Mouse (Mus musculus) ZHBTc4 (cell line): Measurements from ENCODE around the gene Fam222a.

Experiments used
- DNase-seq: peaks from one replicate; pipeline ENCODE4 v3.0.0-alpha.2; 2011; ENCODE audit warnings: low read depth, low spot score

The Fam222a gene

GRCm38 (mm10) chr5:114567565-114568197, at the start of gene Fam222a:
Gene Fam222a (plus strand): TSS chr5:114568016.
- peak; percentile 91 for DNase-seq

- DNase-seq = no peak
Measured at GRCm38 (mm10) chr5:114528355-114528754, 39.5 kb upstream of the Fam222a start.

GRCm38 (mm10) chr5:114530337-114530736, 37.5 kb upstream of the Fam222a start:
- no peak for DNase-seq

GRCm38 (mm10) chr5:114532055-114532454, 35.8 kb upstream of the Fam222a start:
- no peak for DNase-seq

GRCm38 (mm10) chr5:114537308-114538020, 30.4 kb upstream of the Fam222a start:
- DNase-seq = no peak

- no peak for DNase-seq
Measured at GRCm38 (mm10) chr5:114538021-114538405, 29.8 kb upstream of the Fam222a start.

- no peak for DNase-seq
Measured at GRCm38 (mm10) chr5:114538752-114539151, 29.1 kb upstream of the Fam222a start.

GRCm38 (mm10) chr5:114539766-114540165, 28.1 kb upstream of the Fam222a start:
- no peak for DNase-seq

GRCm38 (mm10) chr5:114541656-114542445, 26.0 kb upstream of the Fam222a start:
- peak; percentile 95 for DNase-seq

- peak; percentile 75 for DNase-seq
Measured at GRCm38 (mm10) chr5:114543656-114544055, 24.2 kb upstream of the Fam222a start.

GRCm38 (mm10) chr5:114544205-114544604, 23.6 kb upstream of the Fam222a start:
- DNase-seq = peak; percentile 51

GRCm38 (mm10) chr5:114545076-114545475, 22.7 kb upstream of the Fam222a start:
- DNase-seq = no peak

GRCm38 (mm10) chr5:114548976-114549375, 18.8 kb upstream of the Fam222a start:
- peak; percentile 64 for DNase-seq

- no peak for DNase-seq
Measured at GRCm38 (mm10) chr5:114549770-114550169, 18.0 kb upstream of the Fam222a start.

- DNase-seq = no peak
Measured at GRCm38 (mm10) chr5:114550431-114550830, 17.4 kb upstream of the Fam222a start.

- no peak for DNase-seq
Measured at GRCm38 (mm10) chr5:114550886-114551492, 16.8 kb upstream of the Fam222a start.

- DNase-seq = no peak
Measured at GRCm38 (mm10) chr5:114552507-114553208, 15.2 kb upstream of the Fam222a start.

- no peak for DNase-seq
Measured at GRCm38 (mm10) chr5:114553706-114554105, 14.1 kb upstream of the Fam222a start.

- DNase-seq = no peak
Measured at GRCm38 (mm10) chr5:114555424-114555823, 12.4 kb upstream of the Fam222a start.

GRCm38 (mm10) chr5:114556109-114556508, 11.7 kb upstream of the Fam222a start:
- no peak for DNase-seq
